Mouse (Mus musculus): ENCODE data around the gene Snrnp70.

The Snrnp70 gene

GRCm38 (mm10) chr7:45333431-45333982 lies 62.0 kb downstream of the Snrnp70 start, which contains the start of gene Trpm4:
Gene Trpm4, minus strand, starts transcription at chr7:45333780.
- peak; percentile 53 for DNase-seq

DNA sequence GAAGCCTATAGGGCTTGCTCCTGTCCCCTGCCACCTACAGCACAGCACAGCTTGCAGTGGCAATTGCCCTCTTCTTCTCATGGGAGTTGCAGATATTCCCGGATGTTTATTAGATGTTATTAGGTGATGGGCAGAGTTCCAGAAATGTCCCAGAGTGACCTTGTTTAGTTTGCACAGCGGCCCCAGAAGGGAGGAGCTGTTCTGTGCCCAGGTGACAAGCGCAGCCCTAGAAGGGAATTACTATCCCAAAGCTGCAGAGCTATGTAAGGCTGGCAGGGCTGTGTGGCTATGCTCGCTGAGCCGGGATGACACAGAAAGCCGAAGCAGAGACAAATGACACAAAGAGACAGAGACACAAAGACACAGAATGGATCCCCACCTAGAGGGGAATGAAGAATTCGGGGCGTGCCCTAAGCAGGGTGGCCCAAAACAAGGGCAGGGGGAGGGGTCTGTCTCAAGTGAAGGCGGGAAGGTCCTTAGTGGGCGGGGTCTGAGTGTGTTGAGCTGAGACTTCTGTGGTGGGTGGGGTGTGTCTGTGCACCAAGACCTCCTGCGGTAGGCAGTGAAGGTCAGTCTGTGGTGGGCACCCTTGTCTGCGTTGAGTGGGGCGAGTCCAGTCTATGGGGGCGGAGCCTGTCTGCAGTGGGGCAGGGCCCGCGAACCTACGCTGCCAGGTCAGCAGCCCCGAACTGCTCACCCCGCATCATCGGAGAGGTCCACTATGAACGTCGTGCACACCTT lies 62.7 kb downstream of the Snrnp70 start:
- peak; percentile 58 for DNase-seq

GRCm38 (mm10) chr7:45331502-45331901 lies 64.0 kb downstream of the Snrnp70 start:
- DNase-seq: no peak

DNA sequence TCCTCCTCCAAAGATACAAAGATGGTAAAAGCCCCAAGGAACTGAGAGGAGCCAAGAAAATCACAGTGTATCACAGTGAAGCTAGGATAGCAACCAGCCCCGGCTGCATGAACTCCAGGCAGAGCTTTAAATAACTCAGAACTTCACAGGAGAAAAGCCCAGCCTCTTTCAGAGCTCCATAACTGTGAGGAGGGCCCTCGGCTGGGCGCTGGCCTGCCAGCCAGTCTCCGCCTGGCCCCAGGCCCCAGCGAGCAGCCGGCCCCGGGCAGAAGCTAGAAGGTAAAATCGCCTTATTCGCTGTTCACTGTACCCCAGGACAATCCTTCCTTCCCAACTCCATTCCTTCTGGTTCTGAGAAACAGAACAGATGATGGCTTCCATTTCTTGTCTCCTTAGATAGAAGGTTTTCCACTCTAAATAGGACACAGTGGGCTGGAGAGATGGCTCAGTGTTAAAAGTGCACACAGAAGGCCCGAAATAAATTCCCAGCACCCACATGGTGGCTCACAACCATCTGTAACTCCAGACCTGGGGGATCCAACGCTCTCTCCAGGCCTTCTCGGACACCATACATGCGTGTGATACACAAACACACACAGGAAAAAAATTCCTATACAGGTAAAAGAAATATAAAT lies 66.6 kb downstream of the Snrnp70 start:
- DNase-seq: no peak

All from cerebellum, adult 9-10 months (tissue).